Mouse (Mus musculus) neural tube, embryonic 15.5 days (tissue): ENCODE results near the gene Rtn4. TPM values are rescaled to one million over a fixed set of nuclear protein-coding genes. Genes with fewer than 3 reads are reported as not detected.

Experiments
- ATAC-seq: fragments of 200-750 bp; cut with Nextera tagmentation; 2 replicates; pipeline ENCODE4 v1.8.0; 2017; ENCODE audit warnings: mild to moderate bottlenecking, moderate TSS enrichment, moderate library complexity; ENCODE audit not compliant: low FRiP score
- H3K27ac ChIP-seq: fragments of 300-500 bp; sonication (generic); replicated peaks from 2 replicates; pipeline ENCODE4 v1.5.1; 2015; ENCODE audit warnings: mild to moderate bottlenecking, inconsistent platforms
- H3K27me3 ChIP-seq: fragments of 300-500 bp; sonication (generic); replicated peaks from 2 replicates; pipeline ENCODE4 v1.6.1; 2015; ENCODE audit warnings: inconsistent platforms
- H3K36me3 ChIP-seq: fragments of 300-500 bp; sonication (generic); 2 replicates; pipeline ENCODE4 v1.6.1; 2015; ENCODE audit warnings: inconsistent platforms
- H3K4me1 ChIP-seq: fragments of 300-500 bp; sonication (generic); 2 replicates; pipeline ENCODE4 v1.6.1; 2015; ENCODE audit warnings: inconsistent platforms
- H3K4me2 ChIP-seq: fragments of 300-500 bp; sonication (generic); 2 replicates; pipeline ENCODE4 v1.6.1; 2015; ENCODE audit warnings: inconsistent platforms, mild to moderate bottlenecking, moderate library complexity
- H3K4me3 ChIP-seq: fragments of 300-500 bp; sonication (generic); replicated peaks from 2 replicates; pipeline ENCODE4 v1.5.1; 2015; ENCODE audit warnings: mild to moderate bottlenecking, inconsistent platforms
- H3K9ac ChIP-seq: fragments of 300-500 bp; sonication (generic); replicated peaks from 2 replicates; pipeline ENCODE4 v1.6.1; 2015; ENCODE audit warnings: mild to moderate bottlenecking, inconsistent platforms
- H3K9me3 ChIP-seq: fragments of 300-500 bp; sonication (generic); replicated peaks from 2 replicates; pipeline ENCODE4 v1.6.1; 2016; ENCODE audit warnings: inconsistent platforms
- WGBS: fragments of 180-500 bp; shearing (Covaris S2); methylation state at CpG from one replicate; pipeline ENCODE4 v1.1.7; 2015; ENCODE audit warnings: mixed read lengths; 5-methylcytosine and 5-hydroxymethylcytosine counted together
- polyA plus RNA-seq: library from polyadenylated mRNA; unstranded; fragments of >200 nt; fragmentation: Nextera tagmentation; extraction: Ambion mirVana; gene quantifications from 2 replicates; pipeline ENCODE4 v1.2.1, GENCODE M21; 2015

Rtn4 gene
- polyA plus RNA-seq, 1 experiment from 2014 or later = 122 TPM

- Histone ChIP-seq H3K9ac (no peak overlapping the region), H3K36me3 (0 out of 2 replicates have a peak, but pooled peaks cover 5% of the 10 kb centered on the region), H3K27me3 (no peaks in the 10 kb centered on the region), H3K9me3 (no peaks in the 10 kb centered on the region), H3K27ac (no peak overlapping the region), H3K4me2 (no peak overlapping the region), H3K4me1 (peaks cover 8% of the 10 kb centered on the region), H3K4me3 (no peak overlapping the region)
- 85% methylated on average over 3 of the region's 3 CpGs for WGBS
- ATAC-seq = no peak
Observed at GRCm38 (mm10) chr11:29715499-29715898, 22.8 kb downstream of the Rtn4 start.

GRCm38 (mm10) chr11:29718541-29718940 is 25.8 kb downstream of the Rtn4 start:
- Histone ChIP-seq H3K4me2 (no peak overlapping the region), H3K27ac (0 out of 2 replicates have a peak overlapping the region, but pooled peaks have one; percentile 13), H3K36me3 (no peaks in the 10 kb centered on the region)

GRCm38 (mm10) chr11:29719597-29719996 is 26.9 kb downstream of the Rtn4 start:
- 75% methylated on average over 1 of the region's 1 CpGs for WGBS
- Histone ChIP-seq H3K4me3 (no peak overlapping the region), H3K27me3 (no peaks in the 10 kb centered on the region), H3K4me1 (peaks cover 8% of the 10 kb centered on the region), H3K4me2 (no peak overlapping the region), H3K36me3 (no peaks in the 10 kb centered on the region), H3K9me3 (no peaks in the 10 kb centered on the region), H3K9ac (no peak overlapping the region), H3K27ac (no peak overlapping the region)
- ATAC-seq = no peak

More at GRCm38 (mm10) chr11:29718541-29718940, 25.8 kb downstream of the Rtn4 start:
- no peaks in the 10 kb centered on the region for H3K9me3 ChIP-seq
- no peak overlapping the region for H3K9ac ChIP-seq
- 63% methylated on average over 6 of the region's 6 CpGs for WGBS
- H3K4me1 ChIP-seq = peaks cover 8% of the 10 kb centered on the region
- H3K27me3 ChIP-seq = no peaks in the 10 kb centered on the region
- H3K4me3 ChIP-seq = no peak overlapping the region
- no peak for ATAC-seq

- no peak overlapping the region for H3K27ac ChIP-seq
- H3K36me3 ChIP-seq = no peaks in the 10 kb centered on the region
- H3K4me2 ChIP-seq = no peak overlapping the region
- no peaks in the 10 kb centered on the region for H3K9me3 ChIP-seq
- 0 out of 2 replicates have a peak, but pooled peaks have one; percentile 26 for ATAC-seq
- no peaks in the 10 kb centered on the region for H3K4me1 ChIP-seq
- no peak overlapping the region for H3K9ac ChIP-seq
- no peak overlapping the region for H3K4me3 ChIP-seq
- whole genome bisulfite sequencing = 93% methylated on average over 2 of the region's 2 CpGs
- H3K27me3 ChIP-seq = no peaks in the 10 kb centered on the region
Observed at GRCm38 (mm10) chr11:29724213-29724612, 31.5 kb downstream of the Rtn4 start.

GRCm38 (mm10) chr11:29725167-29725566 is 32.4 kb downstream of the Rtn4 start:
- Histone ChIP-seq H3K4me1 (no peaks in the 10 kb centered on the region), H3K36me3 (no peaks in the 10 kb centered on the region), H3K27ac (no peak overlapping the region), H3K4me2 (no peak overlapping the region), H3K27me3 (no peaks in the 10 kb centered on the region), H3K9ac (no peak overlapping the region), H3K4me3 (no peak overlapping the region), H3K9me3 (no peaks in the 10 kb centered on the region)
- no peak for ATAC-seq

- 76% methylated on average over 1 of the region's 1 CpGs for WGBS
Observed at GRCm38 (mm10) chr11:29725610-29726009, 32.9 kb downstream of the Rtn4 start.

GRCm38 (mm10) chr11:29727901-29728300 is 35.2 kb downstream of the Rtn4 start:
- H3K4me3 ChIP-seq = no peak overlapping the region
- no peaks in the 10 kb centered on the region for H3K4me1 ChIP-seq
- no peak overlapping the region for H3K27ac ChIP-seq
- no peak overlapping the region for H3K9ac ChIP-seq
- no peaks in the 10 kb centered on the region for H3K36me3 ChIP-seq
- no peaks in the 10 kb centered on the region for H3K9me3 ChIP-seq
- WGBS = 94% methylated on average over 1 of the region's 1 CpGs
- no peak for ATAC-seq
- no peak overlapping the region for H3K4me2 ChIP-seq
- no peaks in the 10 kb centered on the region for H3K27me3 ChIP-seq

More at GRCm38 (mm10) chr11:29725610-29726009, 32.9 kb downstream of the Rtn4 start:
- no peaks in the 10 kb centered on the region for H3K9me3 ChIP-seq
- H3K4me2 ChIP-seq = no peak overlapping the region
- H3K4me3 ChIP-seq = no peak overlapping the region
- no peak overlapping the region for H3K27ac ChIP-seq
- ATAC-seq = no peak
- no peaks in the 10 kb centered on the region for H3K36me3 ChIP-seq
- no peaks in the 10 kb centered on the region for H3K27me3 ChIP-seq
- no peak overlapping the region for H3K9ac ChIP-seq
- no peaks in the 10 kb centered on the region for H3K4me1 ChIP-seq

- H3K36me3 ChIP-seq = peaks cover 26% of the 10 kb centered on the region
- H3K4me1 ChIP-seq = no peaks in the 10 kb centered on the region
- H3K27me3 ChIP-seq = no peaks in the 10 kb centered on the region
- no peak overlapping the region for H3K27ac ChIP-seq
- no peak overlapping the region for H3K4me2 ChIP-seq
- no peak overlapping the region for H3K4me3 ChIP-seq
- H3K9me3 ChIP-seq = no peaks in the 10 kb centered on the region
- ATAC-seq = no peak
- H3K9ac ChIP-seq = no peak overlapping the region
- WGBS = 95% methylated on average over 2 of the region's 2 CpGs
Observed at GRCm38 (mm10) chr11:29739752-29740151, 47.0 kb downstream of the Rtn4 start.

GRCm38 (mm10) chr11:29744760-29745430 is 52.1 kb downstream of the Rtn4 start:
- H3K4me3 ChIP-seq = no peak overlapping the region
- H3K27ac ChIP-seq = peak overlapping the region; percentile 48; the same call in 1 of the 2 replicates
- ATAC-seq = peak; percentile 64
- no peaks in the 10 kb centered on the region for H3K4me1 ChIP-seq
- H3K9ac ChIP-seq = no peak overlapping the region
- H3K4me2 ChIP-seq = no peak overlapping the region
- no peaks in the 10 kb centered on the region for H3K9me3 ChIP-seq
- H3K27me3 ChIP-seq = no peaks in the 10 kb centered on the region
- peaks cover 43% of the 10 kb centered on the region for H3K36me3 ChIP-seq
- 85% methylated on average over 5 of the region's 5 CpGs for WGBS

- Histone ChIP-seq H3K4me2 (no peak overlapping the region), H3K36me3 (peaks cover 43% of the 10 kb centered on the region), H3K4me1 (no peaks in the 10 kb centered on the region), H3K27ac (no peak overlapping the region), H3K9ac (no peak overlapping the region), H3K4me3 (no peak overlapping the region), H3K9me3 (no peaks in the 10 kb centered on the region), H3K27me3 (no peaks in the 10 kb centered on the region)
- WGBS = 79% methylated on average over 2 of the region's 2 CpGs
- no peak for ATAC-seq
Observed at GRCm38 (mm10) chr11:29745513-29745912, 52.8 kb downstream of the Rtn4 start.

GRCm38 (mm10) chr11:29746203-29746602 is 53.5 kb downstream of the Rtn4 start:
- Histone ChIP-seq H3K4me2 (no peak overlapping the region), H3K9ac (no peak overlapping the region), H3K27me3 (no peaks in the 10 kb centered on the region), H3K36me3 (peaks cover 43% of the 10 kb centered on the region), H3K27ac (no peak overlapping the region), H3K4me3 (no peak overlapping the region), H3K9me3 (no peaks in the 10 kb centered on the region), H3K4me1 (no peaks in the 10 kb centered on the region)
- 93% methylated on average over 9 of the region's 9 CpGs for WGBS
- no peak for ATAC-seq

- no peak overlapping the region for H3K4me2 ChIP-seq
- H3K9ac ChIP-seq = no peak overlapping the region
- H3K4me3 ChIP-seq = no peak overlapping the region
- H3K36me3 ChIP-seq = peaks cover 42% of the 10 kb centered on the region
- H3K9me3 ChIP-seq = no peaks in the 10 kb centered on the region
- no peaks in the 10 kb centered on the region for H3K4me1 ChIP-seq
- no peaks in the 10 kb centered on the region for H3K27me3 ChIP-seq
- no peak for ATAC-seq
- WGBS = 94% methylated on average over 3 of the region's 3 CpGs
- no peak overlapping the region for H3K27ac ChIP-seq
Observed at GRCm38 (mm10) chr11:29747365-29747764, 54.6 kb downstream of the Rtn4 start.
